Mouse (Mus musculus) kidney, postnatal 4 days (tissue): ENCODE data around the gene Rnf114.

Source experiments
- DNase-seq, 2 experiments: peaks; one replicate each; pipeline ENCODE4 v3.0.0; 2021; ENCODE audit warnings: mixed read lengths in 2 of 2

Rnf114 gene

DNA sequence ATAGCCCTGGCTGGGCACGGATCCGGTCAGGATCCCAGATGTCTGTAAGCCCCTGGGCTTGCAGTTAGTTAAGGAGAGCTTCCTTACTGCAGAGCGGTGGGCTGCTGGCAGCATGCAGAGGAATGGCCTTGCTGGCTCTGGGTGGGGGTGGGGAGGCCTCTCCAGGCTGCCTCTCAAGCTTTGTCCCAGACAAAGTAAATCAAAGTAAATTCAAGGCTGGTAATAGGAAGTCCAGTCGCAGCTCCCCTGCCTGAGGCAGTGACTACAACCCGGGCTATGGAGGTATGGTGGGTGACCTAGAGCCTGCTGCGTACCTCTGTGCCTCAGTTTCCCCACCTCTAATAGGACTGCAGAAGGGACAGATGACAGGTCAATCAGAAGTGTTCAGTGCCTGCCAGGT is 48.9 kb downstream of the Rnf114 start:
- DNase-seq, result peak; percentile 33 to 35

DNA sequence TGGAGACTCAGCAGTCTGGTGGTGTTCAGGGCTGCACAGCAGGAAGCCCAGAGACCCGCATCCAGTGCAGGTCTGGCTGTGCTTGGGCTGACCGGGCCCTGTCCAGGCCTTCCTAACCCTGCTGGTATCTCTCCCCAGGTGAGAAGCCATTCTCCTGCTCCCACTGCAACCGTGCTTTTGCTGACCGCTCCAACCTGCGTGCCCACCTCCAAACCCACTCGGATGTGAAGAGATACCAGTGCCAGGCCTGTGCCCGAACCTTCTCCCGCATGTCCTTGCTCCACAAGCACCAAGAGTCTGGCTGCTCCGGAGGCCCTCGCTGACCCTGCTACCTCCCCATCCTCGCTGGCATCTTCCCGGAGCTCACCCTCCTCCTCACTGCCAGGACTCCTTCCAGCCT is 49.3 kb downstream of the Rnf114 start:
- peak in 1 of 2 experiments; percentile 23 for DNase-seq

- DNase-seq, result no peak
These were observed 49.9 kb downstream of the Rnf114 start for GRCm38 (mm10) chr2:167542361-167542760.

GRCm38 (mm10) chr2:167543121-167544003 is 50.9 kb downstream of the Rnf114 start:
- peak; percentile 80 to 88 for DNase-seq

DNA sequence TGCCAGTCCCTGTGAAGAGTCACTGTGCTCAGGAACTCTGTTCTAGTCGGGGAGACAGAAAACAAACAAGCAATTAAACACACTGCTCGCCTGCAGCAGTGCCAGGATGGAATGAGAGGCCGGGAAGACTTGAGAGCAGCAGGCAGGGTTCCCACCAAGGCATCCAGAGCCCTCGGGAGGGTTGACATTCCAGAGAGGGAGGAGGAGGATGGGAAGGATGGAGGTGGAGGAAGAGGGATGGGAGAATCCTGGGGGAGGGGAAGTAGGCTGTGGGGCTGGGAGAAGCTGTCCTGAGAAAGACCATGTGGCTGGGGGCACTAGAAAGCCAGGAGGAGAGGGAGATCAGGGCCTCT is 51.5 kb downstream of the Rnf114 start:
- peak; percentile 55 to 73 for DNase-seq

DNA sequence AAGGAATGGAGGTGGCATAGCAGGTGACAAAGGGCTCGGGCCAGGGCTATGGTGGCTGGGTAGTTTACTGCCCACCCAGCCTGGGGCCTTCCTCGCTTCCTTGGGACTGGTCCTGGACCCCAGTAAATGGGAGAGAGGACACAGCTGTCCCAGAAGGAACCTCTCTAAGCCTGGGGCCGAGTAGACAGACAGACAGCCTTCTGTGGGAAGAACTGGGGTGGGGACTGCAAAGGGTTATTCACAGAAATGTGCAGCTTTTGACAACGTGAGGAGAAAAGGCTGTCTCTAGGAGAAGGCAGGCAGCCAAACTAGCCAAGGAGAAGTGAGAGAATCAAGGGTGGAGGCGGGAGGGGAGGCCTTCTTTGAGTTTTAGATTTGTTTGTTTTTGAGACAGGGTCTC is 52.0 kb downstream of the Rnf114 start:
- DNase-seq, result peak; percentile 73 to 78

DNA sequence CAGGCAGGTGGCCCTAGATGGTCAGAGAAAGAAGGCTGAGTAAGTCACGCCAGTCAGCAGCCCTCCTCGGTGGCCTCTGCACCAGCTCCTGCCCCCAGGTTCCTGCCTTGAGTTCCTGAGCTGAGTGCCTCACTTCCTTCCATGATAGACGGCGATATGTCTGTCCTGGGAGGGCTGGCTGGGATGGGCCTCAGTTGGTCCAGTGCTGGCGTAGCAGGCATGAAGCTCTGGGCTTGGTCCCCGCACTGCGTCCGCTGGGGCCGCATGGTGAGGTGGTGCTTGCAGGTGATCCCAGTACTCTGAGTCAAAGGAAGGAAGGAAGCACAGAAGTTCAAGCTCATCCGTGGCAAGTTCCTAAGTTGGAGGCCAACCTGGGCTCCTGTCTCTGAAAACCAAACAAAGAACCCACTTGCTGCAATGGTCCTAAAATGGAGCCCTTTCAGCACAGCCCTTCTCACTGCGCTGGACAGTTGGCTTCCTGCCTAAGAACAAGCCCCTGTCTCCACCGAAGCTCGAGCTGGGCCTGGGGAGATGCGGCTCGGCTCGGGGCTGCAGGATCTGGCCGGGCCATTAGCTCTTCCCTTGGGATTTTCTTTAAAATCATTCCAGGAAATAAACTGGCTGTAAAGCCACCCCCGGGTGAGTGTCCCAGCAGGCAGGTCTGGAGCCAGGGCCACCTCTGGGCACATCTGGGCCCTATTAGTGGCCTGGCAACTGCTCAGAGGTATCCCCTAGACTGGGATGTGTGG is 54.2 kb downstream of the Rnf114 start:
- DNase-seq, result peak; percentile 59 to 67

- no peak for DNase-seq
These were observed 55.0 kb downstream of the Rnf114 start for GRCm38 (mm10) chr2:167547444-167547843.

DNA sequence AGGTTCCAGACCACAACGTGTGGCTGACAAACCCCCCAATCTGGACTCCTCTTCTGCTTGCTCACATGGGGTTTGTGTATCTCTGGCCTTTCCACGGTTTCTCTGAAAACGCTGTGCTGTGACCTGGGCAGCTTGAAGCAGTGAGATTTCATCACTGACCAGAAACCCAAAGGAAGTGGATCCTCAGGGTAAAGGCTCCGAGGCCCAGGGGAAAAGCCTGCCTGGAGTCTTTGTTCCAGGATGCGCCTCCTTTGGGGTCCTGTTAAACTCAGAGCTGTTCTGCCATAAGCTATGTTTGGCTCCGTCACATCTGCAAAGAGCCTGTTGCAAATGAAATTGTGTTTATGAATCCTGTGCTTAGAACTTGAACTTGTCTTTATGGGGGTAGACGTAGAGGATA is 56.5 kb downstream of the Rnf114 start:
- no peak for DNase-seq

DNA sequence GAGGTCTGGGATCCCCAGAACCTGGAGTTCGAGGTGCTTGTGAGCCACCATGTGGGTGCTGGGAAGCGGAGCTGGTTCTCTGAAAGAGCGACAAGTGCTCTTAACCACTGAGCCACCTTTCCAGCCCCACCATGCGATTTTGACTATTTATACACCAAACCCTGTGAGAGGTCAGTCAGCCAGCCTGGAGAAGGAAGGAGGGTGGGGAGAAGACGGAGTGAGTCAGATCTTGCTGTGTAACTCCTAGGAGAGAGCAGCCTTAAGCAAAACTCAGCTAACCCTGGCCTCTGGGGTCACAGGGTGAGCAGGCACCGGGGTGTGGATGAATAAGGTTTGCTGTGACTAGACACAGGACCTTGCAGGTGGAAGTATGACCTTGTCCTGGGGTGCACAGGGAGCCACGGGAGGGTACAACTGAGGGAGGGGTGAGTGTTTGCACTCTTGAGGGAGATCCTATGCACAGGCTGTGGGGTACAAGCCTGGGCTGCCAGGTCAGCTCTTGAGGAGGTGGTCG is 58.0 kb downstream of the Rnf114 start:
- DNase-seq, result no peak

- no peak for DNase-seq
These were observed 59.0 kb downstream of the Rnf114 start for GRCm38 (mm10) chr2:167551342-167551920.

GRCm38 (mm10) chr2:167552292-167552691 is 59.8 kb downstream of the Rnf114 start:
- DNase-seq, result no peak

GRCm38 (mm10) chr2:167552927-167553402 is 60.5 kb downstream of the Rnf114 start:
- peak in 1 of 2 experiments; percentile 50 for DNase-seq

DNA sequence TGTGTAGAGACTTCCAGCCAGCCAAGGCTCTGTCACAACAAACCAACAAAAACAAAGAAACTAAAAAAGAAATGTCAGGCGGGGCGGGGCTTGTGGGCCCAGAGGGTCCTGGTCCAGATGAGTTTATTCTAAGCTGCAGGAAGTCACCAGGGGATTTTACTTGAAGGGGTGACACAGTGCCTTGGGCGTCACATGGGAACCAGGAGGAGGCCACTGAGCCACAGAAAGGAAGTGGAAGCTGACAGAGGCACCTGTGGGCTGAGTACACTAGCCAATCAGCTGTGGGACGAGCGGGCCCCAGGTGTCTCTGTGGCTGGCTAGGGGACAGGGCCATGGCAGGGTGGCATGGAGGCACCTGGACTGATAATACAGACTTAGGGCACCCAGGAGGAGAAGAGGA is 63.3 kb downstream of the Rnf114 start:
- DNase-seq, result no peak

GRCm38 (mm10) chr2:167559413-167559812 is 67.0 kb downstream of the Rnf114 start:
- DNase-seq, result peak in 1 of 2 experiments; percentile 54

DNA sequence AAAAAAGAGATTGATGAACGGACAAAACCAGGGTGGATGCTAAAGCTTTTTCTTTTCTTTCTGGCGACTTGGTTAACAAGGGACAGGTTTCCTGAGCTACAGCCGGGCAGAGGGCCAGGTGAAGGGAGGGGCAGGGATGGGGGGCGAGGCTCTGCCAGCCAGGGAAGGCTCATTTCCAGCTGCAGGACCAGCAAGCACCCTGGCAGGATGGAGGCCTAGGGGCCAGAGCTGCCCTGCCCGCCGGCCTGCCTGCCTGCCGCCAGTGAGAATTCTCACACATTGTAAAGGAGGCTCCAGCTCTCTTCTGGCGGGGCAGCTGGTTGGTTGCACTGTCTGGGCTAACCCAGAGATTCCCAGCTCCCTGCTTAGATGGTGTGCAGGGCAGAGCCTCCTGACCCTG is 69.7 kb downstream of the Rnf114 start:
- DNase-seq, result peak; percentile 52 to 63

DNA sequence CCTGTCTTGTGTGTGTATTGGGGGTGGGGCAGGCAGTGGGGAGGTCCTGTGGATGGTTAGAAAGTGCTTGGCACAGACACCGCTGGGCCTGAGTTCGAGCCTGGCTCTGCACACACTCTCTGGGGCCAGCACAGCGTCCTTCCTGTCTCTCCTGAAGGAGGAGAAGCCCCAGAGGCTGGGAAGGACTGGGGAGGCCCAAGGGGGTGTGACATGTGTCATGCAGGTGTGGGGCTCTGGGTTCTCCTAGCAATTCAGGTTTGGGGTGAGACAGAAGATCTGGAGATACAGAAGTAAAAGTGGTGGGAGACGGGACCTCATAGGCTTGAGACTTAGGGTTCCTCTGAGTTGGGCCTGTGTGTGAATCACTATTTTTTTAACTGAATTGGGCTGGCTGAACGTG is 70.6 kb downstream of the Rnf114 start:
- peak in 1 of 2 experiments; percentile 15 for DNase-seq

DNA sequence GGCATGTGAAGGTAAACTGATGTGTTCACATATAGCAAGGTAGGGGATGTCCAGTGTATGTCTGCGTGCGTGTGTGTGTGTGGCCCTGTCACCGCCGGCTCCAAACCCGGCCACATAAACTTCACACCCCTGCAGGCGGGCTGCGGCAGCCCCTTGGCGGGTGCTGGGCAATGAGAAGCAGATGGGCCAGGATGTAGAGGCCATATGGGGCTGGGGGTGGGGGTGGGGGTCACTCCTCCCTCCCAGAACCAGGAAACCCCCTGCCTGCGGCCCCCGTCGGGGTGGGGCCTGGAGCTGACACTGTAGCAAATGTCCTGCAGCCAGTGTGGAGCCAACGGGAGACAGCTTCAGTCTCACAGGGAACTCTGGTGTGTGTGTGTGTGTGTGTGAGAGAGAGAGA is 71.3 kb downstream of the Rnf114 start:
- peak; percentile 26 to 42 for DNase-seq

DNA sequence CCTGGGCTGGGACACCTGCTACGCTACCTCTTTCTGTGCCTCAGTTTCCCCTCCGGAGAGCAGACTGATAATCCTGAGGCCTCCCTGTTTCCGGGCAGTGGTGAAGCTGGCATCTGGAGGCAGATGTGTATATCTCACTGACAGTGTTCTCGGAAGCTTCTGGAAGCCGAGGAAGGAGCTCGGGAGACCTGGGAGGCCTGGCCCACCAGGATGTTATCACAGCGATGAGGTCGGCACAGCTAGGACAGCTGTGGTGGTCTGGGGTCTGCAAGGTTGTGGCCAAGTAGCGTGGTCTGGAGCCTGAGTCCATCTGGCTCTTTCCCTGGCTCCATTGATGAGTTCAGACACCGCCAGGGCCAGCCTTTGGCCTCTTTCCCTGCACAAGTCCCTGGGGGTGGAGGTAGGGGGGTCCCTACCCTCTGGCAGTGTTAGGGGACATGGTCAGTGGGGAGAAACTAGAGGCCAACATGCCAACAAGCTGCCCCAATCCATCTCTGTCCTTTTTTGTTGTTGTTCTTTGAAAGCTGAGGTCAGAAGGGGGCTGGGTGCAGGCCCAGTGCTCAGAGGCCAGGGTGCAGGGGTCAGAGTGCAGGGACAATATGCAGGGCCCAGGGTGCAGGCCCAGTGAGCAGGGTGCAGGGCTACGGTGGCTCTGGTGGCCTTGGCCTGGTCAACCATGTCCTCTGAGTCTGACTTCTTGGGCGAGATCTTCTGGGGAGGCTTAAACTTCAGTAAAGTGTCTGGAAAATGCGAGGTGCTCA is 72.3 kb downstream of the Rnf114 start:
- DNase-seq, result no peak

DNA sequence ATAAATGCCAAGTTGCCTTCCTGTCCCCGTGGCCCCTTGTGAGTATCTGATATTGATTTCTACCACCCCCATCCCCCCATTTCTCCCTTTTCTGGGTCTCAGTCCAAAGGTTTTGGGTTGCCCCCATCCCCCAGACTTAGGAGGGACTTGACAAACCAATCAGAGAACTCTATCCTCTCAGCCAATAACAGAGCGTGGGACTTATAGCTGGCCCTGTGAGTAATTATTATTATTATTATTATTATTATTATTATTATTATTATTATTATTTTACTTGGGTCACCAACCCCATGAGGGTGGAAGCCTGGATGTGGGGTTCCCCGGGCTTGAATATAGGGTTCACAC is 72.8 kb downstream of the Rnf114 start:
- DNase-seq, result no peak

GRCm38 (mm10) chr2:167565682-167566081 is 73.2 kb downstream of the Rnf114 start:
- peak; percentile 77 to 86 for DNase-seq
